Comparison of ENCODE assay signal across 8 mouse cellular contexts in the genomic region with DNA sequence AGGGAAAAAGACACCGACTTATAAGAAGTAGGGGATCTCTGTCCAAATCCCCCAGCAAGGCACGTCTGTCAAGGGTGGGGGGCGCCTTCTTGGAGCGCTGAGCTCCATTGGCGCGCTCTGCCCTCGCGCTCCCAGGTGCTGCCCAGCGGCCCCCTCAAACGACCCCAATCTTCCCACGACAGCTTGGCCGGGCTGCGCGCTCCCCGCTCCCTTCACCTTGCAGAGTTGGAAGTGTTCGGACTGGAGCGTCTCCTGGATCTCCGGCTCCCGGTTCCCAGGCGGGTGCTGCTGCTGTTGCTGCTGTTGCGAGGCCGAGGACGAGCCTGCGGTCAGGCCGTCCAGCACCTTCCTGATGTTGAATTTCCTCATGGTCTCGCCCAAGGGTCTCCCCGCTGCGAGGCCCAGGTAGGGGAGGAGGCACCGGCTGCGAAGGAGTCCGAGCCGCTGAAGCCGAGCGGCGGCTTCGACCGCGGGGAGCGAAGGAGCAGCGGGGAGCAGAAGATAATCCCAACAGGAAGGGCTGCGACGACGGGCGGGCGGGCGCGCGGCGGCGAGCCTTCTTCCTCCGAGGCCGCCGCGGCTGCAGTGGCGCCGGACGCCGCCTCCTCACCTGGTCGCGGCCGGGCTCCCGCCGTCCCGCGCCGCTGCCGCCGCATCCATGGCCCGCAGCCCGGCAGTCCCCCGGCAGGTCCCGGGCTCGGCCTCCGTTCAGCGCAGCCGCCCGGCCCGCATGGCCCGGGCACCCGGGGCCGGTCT. TPM values are rescaled to one million over a fixed set of nuclear protein-coding genes. Genes with fewer than 3 reads are reported as not detected.
DNase-seq lines count a peak whose midpoint lies in the region; ATAC-seq and TF ChIP-seq lines count a peak whose summit lies in the region.

No protein-coding gene starts in this region.

- under 1% methylated on average over 67 of the region's 81 CpGs for WGBS in heart, adult 2 months
- WGBS in kidney, embryonic 14.5 days = under 1% methylated on average over 69 of the region's 81 CpGs
- under 1% methylated on average over 64 of the region's 81 CpGs for WGBS in liver, embryonic 14.5 days (ENCODE audit: insufficient replicate concordance)
- under 1% methylated on average over 62 of the region's 81 CpGs for WGBS in neural tube, embryonic 11.5 days

- peak overlapping the region; percentile 77 for H3K4me2 ChIP-seq in kidney, embryonic 14.5 days (replicated peaks; ENCODE audit: low read depth, low read length)
- H3K4me2 ChIP-seq in liver, embryonic 14.5 days (ENCODE audit: low read depth) = peak overlapping the region; percentile 99
- peak overlapping the region; percentile 90 for H3K4me2 ChIP-seq in neural tube, embryonic 11.5 days (ENCODE audit: low read depth)

- H3K9ac ChIP-seq in heart, adult 2 months (ENCODE audit: low read depth, low read length) = peak overlapping the region; percentile 98
- peak overlapping the region; percentile 88 for H3K9ac ChIP-seq in kidney, embryonic 14.5 days (ENCODE audit: low read depth, low read length)
- peak overlapping the region; percentile 91 for H3K9ac ChIP-seq in liver, embryonic 14.5 days (replicated peaks)
- H3K9ac ChIP-seq in neural tube, embryonic 11.5 days (ENCODE audit: low read length) = peak overlapping the region; percentile 83

- H3K79me3 ChIP-seq in C2C12 (ENCODE audit: low read depth) = peaks cover 25% of the 10 kb centered on the region

- H3K79me2 ChIP-seq in C2C12 (ENCODE audit: control insufficient read depth, insufficient read depth) = peaks cover 52% of the 10 kb centered on the region
- peaks cover 3% of the 10 kb centered on the region; the same call in 1 of the 2 replicates for H3K79me2 ChIP-seq in heart, adult 2 months (replicated peaks; ENCODE audit: control insufficient read depth, insufficient read depth, low read length)

- H3ac ChIP-seq in C2C12 (ENCODE audit: control insufficient read depth, insufficient read length, low read depth) = peak overlapping the region; percentile 88

- intact Hi-C loops in heart, adult 2 months (cut with DNase I) = no loop called here

- no peak for TF ChIP-seq POLR2A in heart, adult 2 months (IDR thresholded peaks at IDR 0.05; ENCODE audit: insufficient read depth, low read depth, low read length)

- H3K27ac ChIP-seq in heart, adult 2 months = peak overlapping the region; percentile 92
- peak overlapping the region; percentile 63; the same call in 1 of the 2 replicates for H3K27ac ChIP-seq in kidney, embryonic 14.5 days (ENCODE audit: low read depth, low read length)
- peak overlapping the region; percentile 2; the same call in 1 of the 2 replicates for H3K27ac ChIP-seq in liver, embryonic 14.5 days
- peak overlapping the region; percentile 86 for H3K27ac ChIP-seq in neural tube, embryonic 11.5 days (ENCODE audit: low read depth, low read length)

- no peak for TF ChIP-seq CTCF in C2C12 (IDR thresholded peaks at IDR 0.05; ENCODE audit: control insufficient read depth, insufficient read depth, insufficient read length)
- TF ChIP-seq CTCF in heart, adult 2 months (IDR thresholded peaks at IDR 0.05) = no peak
- no peak for TF ChIP-seq CTCF in liver, embryonic 14.5 days (IDR thresholded peaks at IDR 0.05; ENCODE audit: low read depth)

- H3K4me1 ChIP-seq in heart, adult 2 months (ENCODE audit: control insufficient read depth, insufficient read depth, low read length) = peaks cover 3% of the 10 kb centered on the region
- peaks cover 6% of the 10 kb centered on the region; the same call in 1 of the 2 replicates for H3K4me1 ChIP-seq in kidney, embryonic 14.5 days (ENCODE audit: control insufficient read depth, insufficient read depth, low read length)
- H3K4me1 ChIP-seq in liver, embryonic 14.5 days (replicated peaks; ENCODE audit: control insufficient read depth in 2 of 2, insufficient read depth in 2 of 2, low read length in 1 of 2) = peaks cover 3 to 8% of the 10 kb centered on the region in 2 experiments
- peaks cover 5% of the 10 kb centered on the region for H3K4me1 ChIP-seq in neural tube, embryonic 11.5 days (ENCODE audit: control insufficient read depth, insufficient read depth, low read length)

- peak; percentile 33 for DNase-seq in WW6 (ENCODE audit: low read depth, low spot score)
- DNase-seq in embryo, embryonic 11 days = peak; percentile 69
- no peak for DNase-seq in heart, adult 2 months
- no peak for DNase-seq in liver, embryonic 14.5 days (ENCODE audit: low read depth in 3 of 3, low spot score in 3 of 3)
- peak; percentile 64 for DNase-seq in neural tube, embryonic 11.5 days (ENCODE audit: low spot score)
- DNase-seq in thymus, postnatal 0 days (ENCODE audit: low spot score) = peak; percentile 44

- H3K9me3 ChIP-seq in kidney, embryonic 14.5 days (ENCODE audit: control insufficient read depth, low read length) = no peaks in the 10 kb centered on the region
- no peaks in the 10 kb centered on the region for H3K9me3 ChIP-seq in liver, embryonic 14.5 days (ENCODE audit: control insufficient read depth, low read length)
- H3K9me3 ChIP-seq in neural tube, embryonic 11.5 days (ENCODE audit: control insufficient read depth, low read length) = no peaks in the 10 kb centered on the region

- peak; percentile 59 for ATAC-seq in kidney, embryonic 14.5 days (ENCODE audit: low FRiP score, low TSS enrichment)
- ATAC-seq in liver, embryonic 14.5 days (ENCODE audit: insufficient read depth) = peak; percentile 64
- peak; percentile 31 for ATAC-seq in neural tube, embryonic 11.5 days (ENCODE audit: insufficient read depth, low FRiP score, low TSS enrichment)

- H3K27me3 ChIP-seq in C2C12 (ENCODE audit: control insufficient read depth, insufficient read depth, insufficient read length) = no peaks in the 10 kb centered on the region
- H3K27me3 ChIP-seq in heart, adult 2 months (ENCODE audit: control insufficient read depth, insufficient read depth, low read length) = no peaks in the 10 kb centered on the region
- H3K27me3 ChIP-seq in kidney, embryonic 14.5 days (ENCODE audit: control insufficient read depth, insufficient read depth, low read length) = no peaks in the 10 kb centered on the region
- H3K27me3 ChIP-seq in liver, embryonic 14.5 days (ENCODE audit: control insufficient read depth, insufficient read depth, low read length) = no peaks in the 10 kb centered on the region
- no peaks in the 10 kb centered on the region for H3K27me3 ChIP-seq in neural tube, embryonic 11.5 days (ENCODE audit: control insufficient read depth, insufficient read depth, low read length)

- TF ChIP-seq EP300 in heart, adult 2 months (IDR thresholded peaks at IDR 0.05; ENCODE audit: insufficient read depth, low read depth, low read length) = no peak
- TF ChIP-seq EP300 in liver, embryonic 14.5 days (IDR thresholded peaks at IDR 0.05; ENCODE audit: low read depth) = no peak

- peaks cover 4% of the 10 kb centered on the region for H3K36me3 ChIP-seq in C2C12 (ENCODE audit: control insufficient read depth, insufficient read depth)
- peaks cover 9% of the 10 kb centered on the region for H3K36me3 ChIP-seq in heart, adult 2 months (ENCODE audit: control insufficient read depth, insufficient read depth, low read length)
- no peaks in the 10 kb centered on the region for H3K36me3 ChIP-seq in kidney, embryonic 14.5 days (ENCODE audit: control insufficient read depth, insufficient read depth, low read length)
- no peaks in the 10 kb centered on the region for H3K36me3 ChIP-seq in liver, embryonic 14.5 days (replicated peaks; ENCODE audit: control insufficient read depth, insufficient read depth, low read depth)
- H3K36me3 ChIP-seq in neural tube, embryonic 11.5 days (ENCODE audit: control insufficient read depth, insufficient read depth, low read length) = no peaks in the 10 kb centered on the region

- peak overlapping the region; percentile 66 for H3K4me3 ChIP-seq in C2C12 (ENCODE audit: insufficient read depth, poor library complexity, severe bottlenecking)
- peak overlapping the region; percentile 73 for H3K4me3 ChIP-seq in heart, adult 2 months
- peak overlapping the region; percentile 53 for H3K4me3 ChIP-seq in kidney, embryonic 14.5 days (ENCODE audit: low read length)
- H3K4me3 ChIP-seq in liver, embryonic 14.5 days (ENCODE audit: insufficient read depth in 1 of 2, low read depth in 2 of 2, low read length in 2 of 2) = peak overlapping the region; percentile 75 to 84
- H3K4me3 ChIP-seq in neural tube, embryonic 11.5 days (ENCODE audit: low read depth, low read length) = peak overlapping the region; percentile 72

TF ChIP-seq in C2C12, 6 proteins besides CTCF, POLR2A, EP300 and RAD21:
- no peak for TF ChIP-seq CEBPB (IDR thresholded peaks at IDR 0.05; ENCODE audit: low read depth)
- TF ChIP-seq USF1 (IDR thresholded peaks at IDR 0.05; ENCODE audit: low read depth) = no peak
- no peak for TF ChIP-seq MYOG (IDR thresholded peaks at IDR 0.05; ENCODE audit: control insufficient read depth, extremely low read depth, insufficient read length)
- no peak for TF ChIP-seq MYOD1 (IDR thresholded peaks at IDR 0.05; ENCODE audit: control insufficient read depth, insufficient read length, low read depth)
- TF ChIP-seq MAX (IDR thresholded peaks at IDR 0.05) = no peak

RNA-seq across cellular contexts. Expression of a gene that starts 0.4 kb away (rescaled TPM):
- 4.2 TPM for polyA plus RNA-seq in C2C12 (2012; fragmentation: generic; extraction: Trizol)
- total RNA-seq in heart, adult 2 months (2021) = 10 to 100 TPM; 11.9 to 13.7 TPM
- polyA plus RNA-seq in heart, adult 2 months (2012; rRNA removed) = 8.4 and 10.5 TPM in 2 replicates
- 4.1 and 6.9 TPM in 2 replicates for polyA plus RNA-seq in kidney, embryonic 14.5 days (2014; fragmentation: Nextera tagmentation; extraction: Ambion mirVana)
- 3.2 and 4.6 TPM in 2 replicates for polyA plus RNA-seq in liver, embryonic 14.5 days (2012; rRNA removed)
- polyA plus RNA-seq in liver, embryonic 14.5 days (2014; fragmentation: Nextera tagmentation; extraction: Ambion mirVana) = 3.3 and 4.4 TPM in 2 replicates
- polyA plus RNA-seq in neural tube, embryonic 11.5 days (2014; fragmentation: Nextera tagmentation; extraction: Ambion mirVana) = 5.5 and 6.7 TPM in 2 replicates
- 6.6 and 6.8 TPM in 2 replicates for polyA plus RNA-seq in thymus, postnatal 0 days (2015; fragmentation: Nextera tagmentation; extraction: Ambion mirVana)

Comparison
In these comparisons a context has a peak if more than half of its experiments do, and no peak if none do; other contexts are left out.
1. DNase-seq: peak in WW6 (single experiment), embryo, embryonic 11 days (single experiment), neural tube, embryonic 11.5 days (single experiment) and thymus, postnatal 0 days (single experiment); none in heart, adult 2 months (0 of 2) and liver, embryonic 14.5 days (0 of 3).
2. H3K27ac ChIP-seq: peak in every context shown above with its lines; median percentile 92 in heart, adult 2 months; 86 in neural tube, embryonic 11.5 days; 63 in kidney, embryonic 14.5 days; 2 in liver, embryonic 14.5 days.
3. Peak in every context shown above with its lines, with median percentiles within 50 percentile points of each other: H3K4me3 ChIP-seq, H3K9ac ChIP-seq, ATAC-seq and H3K4me2 ChIP-seq.